Mouse (Mus musculus) c-Kit-positive CD71-positive TER-119-negative erythroid progenitor cells, embryonic 14.5 days (primary cell): ENCODE data around the gene Vnn3.

Experiments
- DNase-seq: peaks from one replicate; pipeline ENCODE4 v3.0.0-alpha.2; 2013; ENCODE audit warnings: low read depth

Vnn3 gene

GRCm38 (mm10) chr10:23851228-23851912 is at the start of gene Vnn3:
TSS of gene Vnn3 (plus strand) at chr10:23851462.
- no peak for DNase-seq

- DNase-seq = no peak
Observed at GRCm38 (mm10) chr10:23802911-23803310, 48.4 kb upstream of the Vnn3 start.

GRCm38 (mm10) chr10:23804665-23805064 is 46.6 kb upstream of the Vnn3 start:
- DNase-seq = no peak

- DNase-seq = no peak
Observed at GRCm38 (mm10) chr10:23806201-23806600, 45.1 kb upstream of the Vnn3 start.

GRCm38 (mm10) chr10:23811635-23812437 is 39.4 kb upstream of the Vnn3 start:
- peak; percentile 50 for DNase-seq

GRCm38 (mm10) chr10:23812438-23812759 is 38.9 kb upstream of the Vnn3 start:
- no peak for DNase-seq

GRCm38 (mm10) chr10:23812852-23813766 is 38.2 kb upstream of the Vnn3 start:
- no peak for DNase-seq

- DNase-seq = peak; percentile 46
Observed at GRCm38 (mm10) chr10:23815168-23815567, 36.1 kb upstream of the Vnn3 start.

- no peak for DNase-seq
Observed at GRCm38 (mm10) chr10:23816241-23816640, 35.0 kb upstream of the Vnn3 start.

- DNase-seq = no peak
Observed at GRCm38 (mm10) chr10:23826516-23826915, 24.7 kb upstream of the Vnn3 start.

- no peak for DNase-seq
Observed at GRCm38 (mm10) chr10:23836003-23836964, 15.0 kb upstream of the Vnn3 start.

GRCm38 (mm10) chr10:23837115-23837514 is 14.1 kb upstream of the Vnn3 start:
- DNase-seq = no peak

- DNase-seq = no peak
Observed at GRCm38 (mm10) chr10:23838910-23839309, 12.4 kb upstream of the Vnn3 start.

GRCm38 (mm10) chr10:23839368-23839767 is 11.9 kb upstream of the Vnn3 start:
- no peak for DNase-seq

GRCm38 (mm10) chr10:23840496-23840895 is 10.8 kb upstream of the Vnn3 start:
- DNase-seq = no peak

GRCm38 (mm10) chr10:23852096-23852495 is 834 bp downstream of the Vnn3 start:
- no peak for DNase-seq

GRCm38 (mm10) chr10:23864362-23865312 is 13.4 kb downstream of the Vnn3 start:
- DNase-seq = no peak

GRCm38 (mm10) chr10:23880695-23881094 is 29.4 kb downstream of the Vnn3 start:
- peak; percentile 33 for DNase-seq

- DNase-seq = no peak
Observed at GRCm38 (mm10) chr10:23884910-23885309, 33.6 kb downstream of the Vnn3 start.

- DNase-seq = peak; percentile 38
Observed at GRCm38 (mm10) chr10:23886060-23886459, 34.8 kb downstream of the Vnn3 start.
